Mouse (Mus musculus) midbrain, embryonic 11.5 days (tissue): ENCODE measurements around the gene Prelp. TPM values are rescaled to one million over a fixed set of nuclear protein-coding genes. Genes with fewer than 3 reads are reported as not detected.
A peak's percentile ranks its signal among the peaks of the same experiment; 100 is the strongest.

Source experiments
- ATAC-seq: fragments of 200-750 bp; cut with Nextera tagmentation; 2 replicates; pipeline ENCODE4 v1.8.0; 2017; ENCODE audit warnings: moderate TSS enrichment, moderate library complexity; ENCODE audit not compliant: low FRiP score
- DNase-seq: peaks from one replicate; pipeline ENCODE4 v3.0.0; 2015; ENCODE audit warnings: low spot score; ENCODE audit errors: missing footprints
- H3K27ac ChIP-seq: fragments of 300-500 bp; sonication (generic); 2 replicates; pipeline ENCODE4 v1.5.1; 2014; ENCODE audit warnings: low read depth, low read length
- H3K27me3 ChIP-seq: fragments of 300-500 bp; sonication (generic); 2 replicates; pipeline ENCODE4 v1.6.1; 2014; ENCODE audit warnings: mild to moderate bottlenecking, low read length, moderate library complexity, mixed read lengths; ENCODE audit not compliant: control insufficient read depth, insufficient read depth
- H3K36me3 ChIP-seq: fragments of 300-500 bp; sonication (generic); 2 replicates; pipeline ENCODE4 v1.6.1; 2014; ENCODE audit warnings: mild to moderate bottlenecking, low read length, moderate library complexity, mixed read lengths; ENCODE audit not compliant: control insufficient read depth, insufficient read depth
- H3K4me1 ChIP-seq: fragments of 300-500 bp; sonication (generic); 2 replicates; pipeline ENCODE4 v1.6.1; 2014; ENCODE audit warnings: low read length; ENCODE audit not compliant: control insufficient read depth, insufficient read depth
- H3K4me2 ChIP-seq: fragments of 300-500 bp; sonication (generic); 2 replicates; pipeline ENCODE4 v1.6.1; 2014; ENCODE audit warnings: mild to moderate bottlenecking, moderate library complexity
- H3K4me3 ChIP-seq: fragments of 300-500 bp; sonication (generic); 2 replicates; pipeline ENCODE4 v1.5.1; 2014; ENCODE audit warnings: low read depth, low read length
- H3K9ac ChIP-seq: fragments of 300-500 bp; sonication (generic); 2 replicates; pipeline ENCODE4 v1.6.1; 2014; ENCODE audit warnings: low read length
- H3K9me3 ChIP-seq: fragments of 300-500 bp; sonication (generic); 2 replicates; pipeline ENCODE4 v1.6.1; 2016; ENCODE audit warnings: low read length; ENCODE audit not compliant: control insufficient read depth
- WGBS: fragments of 180-500 bp; shearing (Covaris S2); extraction: QIAGEN DNeasy Blood & Tissue Kit; methylation state at CpG from one replicate; pipeline ENCODE4 v1.1.7; 2014; 5-methylcytosine and 5-hydroxymethylcytosine counted together
- polyA plus RNA-seq: library from polyadenylated mRNA; unstranded; fragments of >200 nt; fragmentation: Nextera tagmentation; extraction: Ambion mirVana; gene quantifications from 2 replicates; pipeline ENCODE4 v1.2.1, GENCODE M21; 2014

Gene Prelp
- polyA plus RNA-seq, 1 experiment from 2014 or later: 1.7 TPM

- WGBS: 76% methylated on average over 6 of the region's 6 CpGs
- Histone ChIP-seq H3K9ac (no peak overlapping the region), H3K27ac (no peak overlapping the region), H3K36me3 (no peaks in the 10 kb centered on the region), H3K9me3 (no peaks in the 10 kb centered on the region), H3K4me2 (no peak overlapping the region), H3K27me3 (no peaks in the 10 kb centered on the region; the same call in 1 of the 2 replicates), H3K4me3 (no peak overlapping the region), H3K4me1 (0 out of 2 replicates have a peak, but pooled peaks cover 6% of the 10 kb centered on the region)
- no peak for DNase-seq
- ATAC-seq: no peak
Measured at GRCm38 (mm10) chr1:133897293-133897692, 23.9 kb downstream of the Prelp start.

GRCm38 (mm10) chr1:133891489-133891888 is 29.7 kb downstream of the Prelp start:
- Histone ChIP-seq H3K9me3 (no peaks in the 10 kb centered on the region), H3K4me3 (no peak overlapping the region), H3K9ac (no peak overlapping the region), H3K27ac (no peak overlapping the region), H3K27me3 (no peaks in the 10 kb centered on the region; the same call in 1 of the 2 replicates), H3K36me3 (no peaks in the 10 kb centered on the region), H3K4me1 (peaks cover 32% of the 10 kb centered on the region), H3K4me2 (no peak overlapping the region)
- ATAC-seq (no peak), DNase-seq (no peak)
- 32% methylated on average over 5 of the region's 5 CpGs for whole genome bisulfite sequencing

- peak; percentile 94 for DNase-seq
- peak overlapping the region; percentile 9; the same call in 1 of the 2 replicates for H3K4me3 ChIP-seq
- WGBS: 15% methylated on average over 20 of the region's 20 CpGs
- H3K9me3 ChIP-seq: no peaks in the 10 kb centered on the region
- H3K27ac ChIP-seq: no peak overlapping the region
- peak overlapping the region; percentile 44 for H3K9ac ChIP-seq
- H3K4me2 ChIP-seq: peak overlapping the region; percentile 43
- no peaks in the 10 kb centered on the region; the same call in 1 of the 2 replicates for H3K27me3 ChIP-seq
- peaks cover 36% of the 10 kb centered on the region for H3K4me1 ChIP-seq
- ATAC-seq: no peak; the same call in 1 of the 2 replicates
- H3K36me3 ChIP-seq: no peaks in the 10 kb centered on the region
Measured at GRCm38 (mm10) chr1:133889949-133890598, 31.1 kb downstream of the Prelp start.

DNA sequence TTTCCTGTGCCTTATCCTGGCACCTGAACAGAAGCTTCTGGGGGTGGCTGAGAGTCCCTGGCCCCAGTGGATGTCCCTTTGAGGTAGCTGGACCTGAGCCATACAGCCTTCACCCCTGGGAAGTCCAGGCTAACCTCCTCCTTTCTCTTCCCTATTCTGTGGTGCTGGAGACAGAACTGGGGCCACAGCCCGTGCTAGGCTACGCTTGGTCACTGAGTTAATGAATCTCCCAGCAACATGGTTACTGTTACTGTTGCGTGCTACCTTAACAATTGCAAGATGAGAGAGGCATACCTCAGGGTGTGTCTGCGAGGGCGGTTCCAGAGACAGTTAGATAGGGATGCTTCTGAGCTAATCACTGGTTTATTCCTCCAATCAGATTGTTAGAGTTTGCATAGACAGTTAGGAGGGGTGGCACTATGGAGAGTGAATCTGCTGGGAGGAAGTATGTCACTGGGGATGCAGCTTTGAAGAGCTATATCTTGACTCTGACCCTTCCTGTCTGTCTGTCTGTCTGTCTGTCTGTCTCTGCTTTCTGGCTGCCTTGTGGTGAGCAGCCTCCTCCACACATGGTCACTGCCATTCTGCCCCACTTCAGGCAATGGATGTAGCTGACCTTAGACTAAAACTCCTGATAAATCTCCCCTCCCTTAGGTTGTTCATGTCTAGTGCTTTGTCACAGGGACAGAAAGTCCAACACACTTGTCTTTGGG is 33.5 kb downstream of the Prelp start:
- H3K4me3 ChIP-seq: no peak overlapping the region
- H3K36me3 ChIP-seq: no peaks in the 10 kb centered on the region
- H3K9ac ChIP-seq: no peak overlapping the region
- H3K9me3 ChIP-seq: no peaks in the 10 kb centered on the region
- H3K27ac ChIP-seq: no peak overlapping the region
- DNase-seq (no peak), ATAC-seq (no peak)
- WGBS: 73% methylated on average over 5 of the region's 5 CpGs
- H3K4me1 ChIP-seq: peaks cover 30% of the 10 kb centered on the region
- H3K27me3 ChIP-seq: no peaks in the 10 kb centered on the region
- no peak overlapping the region for H3K4me2 ChIP-seq

DNA sequence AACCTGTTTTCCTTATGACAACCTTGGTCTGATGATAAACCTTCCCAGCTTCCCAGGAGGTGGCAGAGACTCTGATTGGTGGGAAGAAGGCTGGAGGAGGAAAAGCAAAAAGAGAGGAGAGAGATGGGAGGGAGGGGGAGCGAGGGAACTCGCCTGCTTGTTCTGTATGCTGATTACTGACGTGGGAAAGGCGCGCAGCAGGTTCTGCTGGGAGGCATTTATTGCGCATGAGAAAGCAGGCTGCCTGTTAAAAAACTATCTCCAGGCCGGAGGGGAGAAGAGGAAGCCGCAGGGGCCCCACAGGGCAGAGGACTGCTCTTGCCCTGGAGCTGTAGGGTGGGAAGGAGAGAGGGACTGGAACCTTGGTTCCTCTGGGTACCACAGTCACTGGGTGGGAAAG is 34.2 kb downstream of the Prelp start:
- Histone ChIP-seq H3K4me2 (0 out of 2 replicates have a peak overlapping the region, but pooled peaks have one; percentile 3), H3K27ac (no peak overlapping the region), H3K4me3 (no peak overlapping the region), H3K36me3 (no peaks in the 10 kb centered on the region), H3K9me3 (no peaks in the 10 kb centered on the region), H3K4me1 (peaks cover 30% of the 10 kb centered on the region), H3K27me3 (no peaks in the 10 kb centered on the region), H3K9ac (no peak overlapping the region)
- peak; percentile 34; the same call in 1 of the 2 replicates for ATAC-seq
- 9% methylated on average over 8 of the region's 8 CpGs for WGBS
- no peak for DNase-seq

GRCm38 (mm10) chr1:133886431-133886830 is 34.8 kb downstream of the Prelp start:
- Histone ChIP-seq H3K27ac (no peak overlapping the region), H3K36me3 (no peaks in the 10 kb centered on the region), H3K4me2 (0 out of 2 replicates have a peak overlapping the region, but pooled peaks have one; percentile 3), H3K9me3 (no peaks in the 10 kb centered on the region), H3K4me1 (peaks cover 27% of the 10 kb centered on the region), H3K27me3 (no peaks in the 10 kb centered on the region), H3K4me3 (no peak overlapping the region), H3K9ac (no peak overlapping the region)
- ATAC-seq (no peak), DNase-seq (no peak)
- 26% methylated on average over 6 of the region's 6 CpGs for WGBS

DNA sequence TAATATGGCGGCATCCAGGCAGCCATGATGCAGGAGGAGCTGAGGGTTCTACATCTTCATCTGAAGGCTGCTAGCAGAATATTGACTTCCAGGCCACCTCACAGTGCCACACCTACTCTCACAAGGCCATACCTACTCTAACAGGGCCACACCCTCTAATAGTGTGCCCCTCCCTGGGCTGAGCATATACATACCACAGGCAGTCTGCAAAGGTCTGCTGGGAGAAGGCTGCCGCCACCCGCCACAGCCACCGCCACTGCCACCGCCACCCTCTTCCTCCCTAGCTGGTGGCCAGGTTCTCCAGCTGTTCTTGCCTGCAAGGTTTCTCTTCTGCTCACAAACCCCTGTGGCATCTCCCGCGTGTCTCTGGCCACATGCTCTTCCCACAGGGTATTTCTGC is 35.4 kb downstream of the Prelp start:
- H3K4me3 ChIP-seq: no peak overlapping the region
- WGBS: 96% methylated on average over 7 of the region's 7 CpGs
- DNase-seq (no peak), ATAC-seq (no peak)
- H3K36me3 ChIP-seq: no peaks in the 10 kb centered on the region
- H3K9me3 ChIP-seq: no peaks in the 10 kb centered on the region
- H3K4me2 ChIP-seq: no peak overlapping the region
- H3K27me3 ChIP-seq: no peaks in the 10 kb centered on the region
- no peak overlapping the region for H3K27ac ChIP-seq
- no peak overlapping the region for H3K9ac ChIP-seq
- H3K4me1 ChIP-seq: peaks cover 25% of the 10 kb centered on the region

- no peak overlapping the region for H3K4me3 ChIP-seq
- 81% methylated on average over 9 of the region's 9 CpGs for WGBS
- ATAC-seq (no peak), DNase-seq (no peak)
- no peaks in the 10 kb centered on the region for H3K27me3 ChIP-seq
- no peak overlapping the region for H3K9ac ChIP-seq
- H3K36me3 ChIP-seq: no peaks in the 10 kb centered on the region
- H3K27ac ChIP-seq: no peak overlapping the region
- peaks cover 19% of the 10 kb centered on the region for H3K4me1 ChIP-seq
- no peak overlapping the region for H3K4me2 ChIP-seq
- H3K9me3 ChIP-seq: no peaks in the 10 kb centered on the region
Measured at GRCm38 (mm10) chr1:133884746-133885145, 36.5 kb downstream of the Prelp start.

GRCm38 (mm10) chr1:133884090-133884489 is 37.1 kb downstream of the Prelp start:
- 81% methylated on average over 6 of the region's 6 CpGs for WGBS

More at GRCm38 (mm10) chr1:133884090-133884489, 37.1 kb downstream of the Prelp start:
- Histone ChIP-seq H3K36me3 (no peaks in the 10 kb centered on the region), H3K27ac (no peak overlapping the region), H3K4me3 (no peak overlapping the region), H3K4me1 (peaks cover 16% of the 10 kb centered on the region), H3K27me3 (no peaks in the 10 kb centered on the region), H3K9me3 (no peaks in the 10 kb centered on the region), H3K4me2 (no peak overlapping the region), H3K9ac (no peak overlapping the region)
- ATAC-seq (no peak), DNase-seq (no peak)
